Mouse (Mus musculus): ENCODE results near the gene Specc1. TPM values are rescaled to one million over a fixed set of nuclear protein-coding genes. Genes with fewer than 3 reads are reported as not detected.

Specc1 gene
- polyA plus RNA-seq, 1 experiment from 2014 or later: 9.7 TPM

DNA sequence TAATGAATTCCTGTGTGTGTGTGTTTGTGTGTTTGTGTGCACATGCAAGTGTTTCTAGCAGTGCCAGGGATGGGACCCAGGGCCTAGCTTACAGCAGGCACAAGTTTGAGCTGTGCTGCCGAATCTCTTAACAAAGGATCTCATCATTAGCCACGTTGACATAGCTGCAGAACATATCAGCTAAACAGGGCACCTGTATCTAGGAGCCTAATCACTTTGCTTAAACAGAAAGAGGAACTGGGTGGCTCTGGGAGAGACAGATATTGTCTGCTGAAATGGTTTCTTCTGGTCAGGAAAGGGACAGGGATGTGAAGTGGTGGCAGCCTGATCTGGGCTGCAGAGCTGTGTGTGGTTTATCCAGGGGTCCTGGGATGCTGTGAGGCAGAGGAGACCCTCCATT lies 71.1 kb downstream of the Specc1 start:
- no peak for ATAC-seq (ENCODE audit: low FRiP score)
- no peak overlapping the region; the same call in 1 of the 2 replicates for H3K27ac ChIP-seq (replicated peaks)
- no peak overlapping the region for H3K4me3 ChIP-seq (replicated peaks)
- no peaks in the 10 kb centered on the region for H3K36me3 ChIP-seq
- no peaks in the 10 kb centered on the region for H3K27me3 ChIP-seq (replicated peaks)
- H3K9ac ChIP-seq (replicated peaks): no peak overlapping the region
- no peaks in the 10 kb centered on the region for H3K9me3 ChIP-seq (replicated peaks)
- peaks cover 8% of the 10 kb centered on the region for H3K4me1 ChIP-seq
- no peak overlapping the region for H3K4me2 ChIP-seq
- 73% methylated on average over 2 of the region's 2 CpGs for WGBS

DNA sequence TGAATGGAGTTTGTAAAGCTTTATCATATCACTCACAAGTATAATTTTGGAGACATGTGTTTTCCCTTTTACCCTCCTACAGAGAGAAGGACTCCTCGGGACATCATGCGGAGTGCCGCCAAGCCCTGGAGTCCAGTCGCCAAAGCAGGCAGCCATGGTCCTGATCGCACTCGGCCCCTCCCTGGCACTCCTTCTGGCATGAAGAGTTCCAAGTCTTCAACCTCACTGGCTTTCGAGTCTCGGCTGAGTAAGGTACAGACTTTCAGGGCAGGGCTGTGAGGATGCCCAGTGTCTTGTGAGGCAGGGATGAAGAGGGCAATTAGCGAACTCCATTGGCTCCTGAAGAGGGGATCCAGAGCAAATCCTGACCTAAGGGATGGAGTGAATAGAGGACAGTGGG lies 72.6 kb downstream of the Specc1 start:
- Histone ChIP-seq H3K4me1 (peaks cover 3% of the 10 kb centered on the region), H3K27ac (replicated peaks) (no peak overlapping the region), H3K27me3 (replicated peaks) (no peaks in the 10 kb centered on the region), H3K4me3 (replicated peaks) (no peak overlapping the region), H3K9ac (replicated peaks) (no peak overlapping the region), H3K9me3 (replicated peaks) (no peaks in the 10 kb centered on the region), H3K36me3 (no peaks in the 10 kb centered on the region), H3K4me2 (no peak overlapping the region)
- WGBS: 87% methylated on average over 9 of the region's 9 CpGs
- ATAC-seq (ENCODE audit: low FRiP score): no peak

DNA sequence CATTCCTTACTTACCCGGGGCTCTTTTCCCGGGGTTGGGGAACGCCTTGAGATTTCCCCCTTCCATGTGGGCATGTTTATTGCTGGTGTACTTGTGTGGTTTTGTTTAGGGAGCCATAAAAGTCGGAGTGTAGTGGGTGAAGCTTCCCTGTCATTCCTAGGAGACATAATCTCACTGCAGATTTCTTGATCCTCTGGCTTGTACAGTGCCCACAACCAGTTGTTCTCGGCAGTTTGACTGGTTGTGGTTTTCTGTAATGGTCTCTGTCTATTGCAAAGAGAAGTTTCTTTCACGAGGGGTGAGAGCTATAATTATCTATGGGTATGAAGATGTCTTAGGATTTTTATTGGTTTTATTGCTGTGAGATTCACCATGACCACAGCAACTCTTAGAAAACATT lies 78.0 kb downstream of the Specc1 start:
- H3K27me3 ChIP-seq (replicated peaks): no peaks in the 10 kb centered on the region
- no peaks in the 10 kb centered on the region for H3K9me3 ChIP-seq (replicated peaks)
- H3K4me2 ChIP-seq: no peak overlapping the region
- H3K4me1 ChIP-seq: no peaks in the 10 kb centered on the region
- H3K36me3 ChIP-seq: no peaks in the 10 kb centered on the region
- no peak for ATAC-seq (ENCODE audit: low FRiP score)
- 51% methylated on average over 6 of the region's 6 CpGs for WGBS
- H3K4me3 ChIP-seq (replicated peaks): no peak overlapping the region
- no peak overlapping the region for H3K27ac ChIP-seq (replicated peaks)
- no peak overlapping the region for H3K9ac ChIP-seq (replicated peaks)

DNA sequence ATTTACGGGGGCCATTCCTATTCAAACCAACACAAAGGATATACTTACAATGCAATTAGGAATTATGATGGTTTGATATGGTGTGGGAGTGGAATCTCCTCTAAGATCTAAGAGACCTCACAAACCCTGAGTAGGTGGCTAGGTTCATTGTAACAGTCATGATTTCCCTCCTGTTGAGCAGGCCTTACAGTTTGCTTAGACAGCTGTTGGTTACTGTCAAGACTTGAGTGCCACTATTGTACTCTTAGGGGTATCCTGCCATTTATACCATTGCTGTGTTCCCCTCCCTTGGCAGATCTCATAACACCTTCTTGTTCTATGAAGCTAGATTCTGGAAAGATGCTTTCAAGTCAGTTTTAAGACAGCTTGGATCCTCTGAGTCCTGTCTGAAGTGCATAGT lies 78.7 kb downstream of the Specc1 start:
- no peak for ATAC-seq (ENCODE audit: low FRiP score)
- Histone ChIP-seq H3K4me3 (replicated peaks) (no peak overlapping the region), H3K9ac (replicated peaks) (no peak overlapping the region), H3K4me2 (no peak overlapping the region), H3K27ac (replicated peaks) (no peak overlapping the region), H3K36me3 (no peaks in the 10 kb centered on the region), H3K9me3 (replicated peaks) (no peaks in the 10 kb centered on the region), H3K4me1 (no peaks in the 10 kb centered on the region), H3K27me3 (replicated peaks) (no peaks in the 10 kb centered on the region)
- 95% methylated on average over 1 of the region's 1 CpGs for WGBS

DNA sequence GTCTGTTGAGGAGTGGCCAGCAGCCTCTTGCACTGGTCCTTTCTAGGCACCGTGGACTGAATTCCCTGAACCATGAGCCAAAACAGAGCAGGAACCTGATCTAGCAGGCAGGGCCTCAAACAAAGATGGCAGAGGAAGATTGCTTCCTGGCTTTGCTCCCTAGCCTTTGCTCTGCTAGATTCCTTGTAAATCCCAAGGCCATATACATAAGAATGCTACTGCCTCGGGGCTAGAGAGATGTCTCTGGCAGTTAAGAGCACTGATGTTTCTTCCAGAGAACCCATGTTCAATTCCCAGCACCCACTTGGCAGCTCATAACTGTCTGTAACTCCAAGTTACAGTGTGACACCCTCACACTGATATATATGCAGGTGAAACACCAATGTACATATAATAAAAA lies 83.6 kb downstream of the Specc1 start:
- no peaks in the 10 kb centered on the region for H3K27me3 ChIP-seq (replicated peaks)
- H3K27ac ChIP-seq (replicated peaks): no peak overlapping the region
- 69% methylated on average over 2 of the region's 2 CpGs for WGBS
- no peak overlapping the region for H3K9ac ChIP-seq (replicated peaks)
- no peaks in the 10 kb centered on the region for H3K9me3 ChIP-seq (replicated peaks)
- no peak overlapping the region for H3K4me2 ChIP-seq
- no peaks in the 10 kb centered on the region for H3K4me1 ChIP-seq
- H3K36me3 ChIP-seq: no peaks in the 10 kb centered on the region
- H3K4me3 ChIP-seq (replicated peaks): no peak overlapping the region
- no peak for ATAC-seq (ENCODE audit: low FRiP score)

DNA sequence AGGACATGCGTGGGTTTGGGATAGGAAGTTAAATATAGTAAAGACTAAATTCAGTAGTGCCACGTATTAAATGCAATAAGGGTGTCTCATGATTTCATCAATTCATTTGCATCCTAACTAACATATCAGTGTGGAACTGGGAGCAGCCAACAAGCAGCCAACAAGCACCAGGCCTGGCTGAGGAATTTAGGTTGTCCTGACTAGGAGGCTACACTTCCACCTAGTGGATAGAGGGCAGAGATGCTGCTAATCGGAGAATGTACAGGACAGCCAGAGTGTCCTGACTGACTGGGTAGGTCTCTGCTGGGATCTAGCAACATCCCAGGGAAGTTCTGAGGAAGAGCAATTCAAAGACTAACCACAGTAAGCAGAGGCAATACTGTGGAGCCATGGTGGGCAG lies 88.1 kb downstream of the Specc1 start:
- Histone ChIP-seq H3K27ac (replicated peaks) (no peak overlapping the region), H3K9me3 (replicated peaks) (no peaks in the 10 kb centered on the region), H3K9ac (replicated peaks) (no peak overlapping the region), H3K4me1 (no peaks in the 10 kb centered on the region), H3K4me2 (no peak overlapping the region), H3K4me3 (replicated peaks) (no peak overlapping the region), H3K36me3 (no peaks in the 10 kb centered on the region), H3K27me3 (replicated peaks) (no peaks in the 10 kb centered on the region)
- 45% methylated on average over 3 of the region's 3 CpGs for WGBS
- no peak for ATAC-seq (ENCODE audit: low FRiP score)

DNA sequence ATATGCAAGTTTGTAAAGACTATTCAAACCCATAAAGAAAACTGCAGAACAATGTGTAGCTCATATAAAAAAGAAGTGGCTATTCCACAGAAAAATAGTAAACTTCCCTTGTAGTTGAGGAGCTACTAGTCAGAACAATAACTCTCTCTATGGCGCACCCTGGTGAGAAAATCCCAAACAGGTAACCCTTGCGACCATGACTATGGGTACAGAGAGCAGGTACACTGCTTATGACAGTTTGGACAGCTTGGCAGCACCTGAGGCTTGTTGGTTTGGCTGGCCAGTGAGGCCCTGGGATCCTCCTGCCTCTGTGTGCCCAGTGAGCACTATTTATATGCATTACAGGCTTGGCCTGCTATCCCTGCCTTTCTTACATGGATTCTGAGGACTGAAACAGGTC lies 89.4 kb downstream of the Specc1 start:
- 66% methylated on average over 2 of the region's 2 CpGs for WGBS
- ATAC-seq (ENCODE audit: low FRiP score): no peak
- no peaks in the 10 kb centered on the region for H3K9me3 ChIP-seq (replicated peaks)
- no peaks in the 10 kb centered on the region for H3K36me3 ChIP-seq
- H3K27ac ChIP-seq (replicated peaks): no peak overlapping the region
- H3K9ac ChIP-seq (replicated peaks): no peak overlapping the region
- no peak overlapping the region for H3K4me3 ChIP-seq (replicated peaks)
- H3K4me2 ChIP-seq: no peak overlapping the region
- H3K27me3 ChIP-seq (replicated peaks): no peaks in the 10 kb centered on the region
- no peaks in the 10 kb centered on the region for H3K4me1 ChIP-seq

DNA sequence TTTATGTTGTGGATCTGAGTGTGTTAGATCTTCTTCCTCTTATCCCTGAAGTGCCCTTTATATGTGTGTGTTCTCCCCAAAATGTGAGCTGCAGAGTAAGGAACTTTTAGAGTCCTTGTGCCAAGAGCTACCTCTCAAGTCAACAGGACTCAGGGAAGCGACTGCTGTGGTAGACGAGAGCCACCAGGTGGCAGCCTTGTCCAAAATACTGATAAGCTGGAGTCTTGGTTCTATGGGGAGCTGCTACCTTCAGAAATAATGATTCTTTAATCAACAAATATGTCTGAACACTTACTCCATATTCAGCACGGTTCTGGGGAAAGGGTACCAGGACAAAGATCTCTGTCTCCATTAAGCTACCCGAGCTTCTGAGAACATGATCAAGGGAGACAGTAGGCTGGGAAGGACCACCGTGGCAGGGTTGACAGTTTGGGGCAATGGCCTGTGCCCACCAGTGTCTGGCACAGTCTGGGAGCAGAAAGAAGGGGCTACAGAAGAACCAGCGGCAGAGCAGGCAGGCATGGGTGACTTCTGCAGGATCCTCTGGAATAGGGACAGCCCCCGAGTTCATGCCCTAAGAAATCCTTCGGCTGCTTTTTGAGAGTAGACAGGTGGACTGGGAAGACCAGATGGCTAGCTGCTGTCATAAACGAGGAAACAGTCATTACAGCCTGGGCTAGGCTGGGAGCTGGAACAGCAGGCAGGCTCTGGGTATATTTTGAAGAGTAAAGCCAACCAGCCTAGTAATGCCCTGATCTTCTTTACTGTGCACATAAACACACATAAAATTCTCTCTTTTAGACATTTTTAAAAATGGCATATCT lies 91.5 kb downstream of the Specc1 start:
- Histone ChIP-seq H3K9me3 (replicated peaks) (no peaks in the 10 kb centered on the region), H3K4me2 (no peak overlapping the region), H3K9ac (replicated peaks) (no peak overlapping the region), H3K27ac (replicated peaks) (no peak overlapping the region), H3K36me3 (no peaks in the 10 kb centered on the region), H3K27me3 (replicated peaks) (no peaks in the 10 kb centered on the region), H3K4me3 (replicated peaks) (no peak overlapping the region), H3K4me1 (no peaks in the 10 kb centered on the region)
- 39% methylated on average over 9 of the region's 9 CpGs for WGBS
- ATAC-seq (ENCODE audit: low FRiP score): no peak

DNA sequence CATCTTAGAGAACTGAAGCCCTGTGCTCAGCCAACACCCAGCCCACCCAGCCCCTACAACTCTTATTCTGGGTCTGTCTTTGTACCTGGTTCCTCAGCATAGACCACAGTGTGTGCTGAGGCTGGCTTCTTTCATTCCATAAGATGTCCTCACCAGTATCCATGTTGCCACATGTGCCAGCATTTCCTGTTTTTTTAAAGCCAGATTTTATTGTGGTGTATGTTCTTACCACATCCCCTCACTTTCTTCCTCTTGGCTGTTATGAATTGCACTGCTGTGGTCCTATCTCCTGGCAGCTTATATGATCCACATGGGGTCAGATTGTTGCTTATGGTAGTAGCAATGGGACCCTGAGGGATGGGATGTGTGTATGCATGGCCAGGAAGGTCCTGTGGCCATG lies 92.6 kb downstream of the Specc1 start:
- Histone ChIP-seq H3K27me3 (replicated peaks) (no peaks in the 10 kb centered on the region), H3K36me3 (no peaks in the 10 kb centered on the region), H3K4me3 (replicated peaks) (no peak overlapping the region), H3K9me3 (replicated peaks) (no peaks in the 10 kb centered on the region), H3K9ac (replicated peaks) (no peak overlapping the region), H3K4me1 (no peaks in the 10 kb centered on the region), H3K27ac (replicated peaks) (no peak overlapping the region), H3K4me2 (no peak overlapping the region)
- ATAC-seq (ENCODE audit: low FRiP score): no peak

DNA sequence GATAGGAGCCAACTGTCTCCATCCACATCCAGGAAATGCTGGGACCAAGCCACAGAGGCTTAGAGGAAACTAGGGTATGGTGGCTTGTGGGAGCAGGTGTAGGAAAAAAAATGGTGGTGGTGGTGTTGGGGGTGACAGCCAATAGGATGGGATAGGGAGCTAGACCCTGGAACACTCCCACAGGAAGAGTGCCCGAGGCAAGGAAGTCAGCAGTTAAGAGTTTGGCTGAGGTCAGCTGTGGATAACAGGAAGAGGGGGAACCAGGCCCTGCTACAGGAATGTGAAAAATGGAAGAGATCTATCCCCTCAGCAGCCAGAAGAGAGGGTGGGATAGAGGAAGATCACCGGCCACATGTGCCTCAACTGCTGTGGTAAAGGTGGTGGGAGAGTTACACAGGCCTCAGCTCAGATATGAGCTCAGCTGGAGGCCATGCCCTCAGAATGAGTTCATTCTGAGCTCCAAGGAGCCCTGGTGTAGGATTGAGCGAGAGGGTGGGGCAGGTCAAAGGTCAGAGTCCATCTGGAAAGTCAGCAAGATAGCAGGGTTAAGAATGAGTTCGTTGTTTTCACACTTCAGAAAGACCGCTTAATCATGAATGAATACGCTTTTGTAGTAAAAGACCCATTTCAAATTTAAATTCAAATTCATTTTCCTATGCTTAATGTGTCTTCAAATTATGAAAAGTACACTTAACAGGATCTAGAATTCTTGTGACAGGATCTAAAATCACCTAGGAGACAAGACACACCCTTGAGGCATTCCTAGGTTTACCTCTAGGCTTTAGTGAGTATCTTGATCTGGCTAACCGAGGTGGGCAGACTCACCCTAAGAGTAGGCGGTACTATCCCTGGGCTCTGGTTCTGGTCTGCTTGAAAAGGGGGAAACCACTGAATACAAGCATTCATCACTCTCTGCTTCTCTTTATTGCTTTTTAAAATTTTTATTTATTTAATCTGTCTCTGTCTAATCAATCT lies 94.1 kb downstream of the Specc1 start:
- no peak for ATAC-seq (ENCODE audit: low FRiP score)
- H3K4me2 ChIP-seq: no peak overlapping the region
- no peaks in the 10 kb centered on the region for H3K36me3 ChIP-seq
- H3K4me3 ChIP-seq (replicated peaks): no peak overlapping the region
- no peaks in the 10 kb centered on the region for H3K27me3 ChIP-seq (replicated peaks)
- no peaks in the 10 kb centered on the region for H3K9me3 ChIP-seq (replicated peaks)
- H3K9ac ChIP-seq (replicated peaks): no peak overlapping the region
- H3K4me1 ChIP-seq: no peaks in the 10 kb centered on the region
- 73% methylated on average over 8 of the region's 8 CpGs for WGBS
- no peak overlapping the region for H3K27ac ChIP-seq (replicated peaks)

DNA sequence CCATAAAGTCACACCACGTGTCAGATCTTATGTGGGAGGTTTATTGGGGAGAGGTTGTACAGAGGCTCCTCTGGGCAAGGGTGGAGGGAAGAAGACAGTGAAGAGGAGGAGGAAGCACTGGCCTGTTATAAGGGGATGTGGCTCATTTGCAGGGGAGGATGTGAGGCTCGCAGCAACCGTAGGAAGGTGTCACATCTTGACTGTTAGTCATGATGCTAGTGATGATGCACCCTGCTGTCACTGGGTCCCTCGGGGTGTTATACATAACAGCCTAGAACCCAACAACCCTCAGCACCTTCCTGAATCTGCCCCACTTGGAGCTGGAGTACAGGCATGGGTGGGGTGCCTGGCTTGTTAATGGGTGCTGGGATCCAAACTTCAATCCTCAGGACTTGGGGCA lies 94.9 kb downstream of the Specc1 start:
- WGBS: 86% methylated on average over 4 of the region's 4 CpGs
- no peaks in the 10 kb centered on the region for H3K9me3 ChIP-seq (replicated peaks)
- H3K4me2 ChIP-seq: no peak overlapping the region
- no peaks in the 10 kb centered on the region for H3K27me3 ChIP-seq (replicated peaks)
- no peak for ATAC-seq (ENCODE audit: low FRiP score)
- no peak overlapping the region for H3K4me3 ChIP-seq (replicated peaks)
- no peaks in the 10 kb centered on the region for H3K4me1 ChIP-seq
- H3K36me3 ChIP-seq: no peaks in the 10 kb centered on the region
- H3K27ac ChIP-seq (replicated peaks): no peak overlapping the region
- no peak overlapping the region for H3K9ac ChIP-seq (replicated peaks)

DNA sequence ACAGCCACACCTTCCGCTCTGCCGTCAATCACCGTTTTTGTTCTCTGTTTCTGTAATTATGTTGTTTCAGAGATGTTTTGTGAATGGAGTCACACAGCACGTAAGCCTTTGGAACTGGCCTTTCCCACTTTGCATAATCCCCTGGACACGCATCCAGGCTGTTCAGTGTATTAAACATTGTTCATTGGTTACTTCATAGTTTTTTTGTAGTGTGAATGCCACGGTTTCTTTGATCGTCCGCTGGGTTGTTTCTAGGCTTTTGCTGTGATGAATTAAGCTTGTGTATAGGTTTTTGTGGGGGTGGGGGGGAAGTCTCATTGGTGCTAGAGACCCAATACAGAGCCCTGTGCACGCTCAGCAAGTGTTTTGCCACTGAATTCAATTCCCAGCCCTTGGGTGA lies 97.4 kb downstream of the Specc1 start:
- no peaks in the 10 kb centered on the region for H3K4me1 ChIP-seq
- H3K36me3 ChIP-seq: no peaks in the 10 kb centered on the region
- no peak for ATAC-seq (ENCODE audit: low FRiP score)
- H3K9ac ChIP-seq (replicated peaks): no peak overlapping the region
- H3K27me3 ChIP-seq (replicated peaks): no peaks in the 10 kb centered on the region
- WGBS: 24% methylated on average over 9 of the region's 9 CpGs
- H3K27ac ChIP-seq (replicated peaks): no peak overlapping the region
- H3K4me2 ChIP-seq: no peak overlapping the region
- no peaks in the 10 kb centered on the region for H3K9me3 ChIP-seq (replicated peaks)
- H3K4me3 ChIP-seq (replicated peaks): no peak overlapping the region

Data from neural tube, embryonic 15.5 days (tissue).